Mouse (Mus musculus): ENCODE data around the gene Aqr.

DNA sequence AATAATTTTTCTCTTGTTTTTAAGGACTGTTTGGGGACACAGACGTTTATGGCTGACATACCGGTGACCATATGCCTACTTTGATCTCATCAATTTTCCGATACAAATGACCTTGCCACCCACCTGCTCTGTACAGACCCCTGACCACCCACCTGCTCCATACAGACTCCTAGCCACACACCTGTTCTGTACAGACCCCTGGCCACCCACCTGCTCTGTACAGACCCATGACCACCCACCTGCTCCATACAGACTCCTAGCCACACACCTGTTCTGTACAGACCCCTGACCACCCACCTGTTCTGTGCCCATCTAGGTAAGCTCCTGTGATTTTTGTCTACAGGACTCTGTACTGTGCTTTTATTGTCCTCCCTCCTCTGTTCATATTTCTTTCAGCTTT, 48.8 kb upstream of the Aqr start:
- TF ChIP-seq CTCF (IDR thresholded peaks at IDR 0.05; ENCODE audit: low read depth, low read length) = no peak
- TF ChIP-seq POLR2A (IDR thresholded peaks at IDR 0.05; ENCODE audit: borderline replicate concordance, low read depth, low read length) = no peak
